Mouse (Mus musculus) forebrain, postnatal 0 days (tissue): ENCODE data around the gene Pus7. TPM values are rescaled to one million over a fixed set of nuclear protein-coding genes. Genes with fewer than 3 reads are reported as not detected.
A peak's percentile ranks its signal among the peaks of the same experiment; 100 is the strongest.

Experiments
- ATAC-seq: fragments of 200-750 bp; cut with Nextera tagmentation; 2 replicates; pipeline ENCODE4 v1.8.0; 2017; ENCODE audit warnings: mild to moderate bottlenecking, moderate library complexity
- DNase-seq: peaks from one replicate; pipeline ENCODE4 v3.0.0-alpha.2; 2015
- H3K27ac ChIP-seq: fragments of 300-500 bp; sonication (generic); 2 replicates; pipeline ENCODE4 v1.5.1; 2014; ENCODE audit warnings: low read depth, mild to moderate bottlenecking, antibody characterized with exemption, low read length, moderate library complexity, mixed read lengths
- H3K27me3 ChIP-seq: fragments of 300-500 bp; sonication (generic); 2 replicates; pipeline ENCODE4 v1.6.1; 2014; ENCODE audit warnings: mild to moderate bottlenecking, low read length, mixed read lengths; ENCODE audit not compliant: insufficient read depth
- H3K36me3 ChIP-seq: fragments of 300-500 bp; sonication (generic); 2 replicates; pipeline ENCODE4 v1.6.1; 2014; ENCODE audit warnings: mild to moderate bottlenecking, moderate library complexity; ENCODE audit not compliant: insufficient read depth
- H3K4me1 ChIP-seq: fragments of 300-500 bp; sonication (generic); 2 replicates; pipeline ENCODE4 v1.6.1; 2014; ENCODE audit warnings: antibody characterized with exemption; ENCODE audit not compliant: insufficient read depth
- H3K4me2 ChIP-seq: fragments of 300-500 bp; sonication (generic); 2 replicates; pipeline ENCODE4 v1.6.1; 2014; ENCODE audit warnings: low read depth, mild to moderate bottlenecking, moderate library complexity
- H3K4me3 ChIP-seq: fragments of 300-500 bp; sonication (generic); 2 replicates; pipeline ENCODE4 v1.5.1; 2014; ENCODE audit warnings: low read depth, low read length, mixed read lengths
- H3K9ac ChIP-seq: fragments of 300-500 bp; sonication (generic); 2 replicates; pipeline ENCODE4 v1.6.1; 2014; ENCODE audit warnings: mild to moderate bottlenecking
- H3K9me3 ChIP-seq: fragments of 300-500 bp; sonication (generic); 2 replicates; pipeline ENCODE4 v1.6.1; 2016; ENCODE audit warnings: low read length
- CTCF ChIP-seq: sonication (generic); IDR thresholded peaks from 2 replicates; pipeline ENCODE4 v1.5.1; 2016; ENCODE audit warnings: antibody characterized with exemption, control low read depth, low read depth
- WGBS: fragments of 180-500 bp; shearing (Covaris S2); extraction: QIAGEN DNeasy Blood & Tissue Kit; methylation state at CpG from one replicate; pipeline ENCODE4 v1.1.7; 2014; 5-methylcytosine and 5-hydroxymethylcytosine counted together
- polyA plus RNA-seq: library from polyadenylated mRNA; unstranded; fragments of >200 nt; fragmentation: Nextera tagmentation; extraction: Ambion mirVana; gene quantifications from 2 replicates; pipeline ENCODE4 v1.2.1, GENCODE M21; 2015
- total RNA-seq: library from RNA; depleted of rRNA; stranded (reverse); fragments of >200 nt; gene quantifications from 2 replicates; pipeline ENCODE4 v1.2.3, GENCODE M21; 2014

Gene Pus7
- total and polyA plus RNA-seq, 2 experiments from 2014 or later, result 15.5 to 18.9 TPM

GRCm38 (mm10) chr5:23814841-23815240 lies 31.3 kb upstream of the Pus7 start:
- TF ChIP-seq CTCF, result no peak
- ATAC-seq (no peak), DNase-seq (no peak)
- Histone ChIP-seq H3K27me3 (no peaks in the 10 kb centered on the region), H3K9me3 (no peaks in the 10 kb centered on the region), H3K36me3 (peaks cover 70% of the 10 kb centered on the region), H3K4me3 (no peak overlapping the region), H3K4me2 (no peak overlapping the region), H3K27ac (no peak overlapping the region), H3K9ac (no peak overlapping the region), H3K4me1 (no peaks in the 10 kb centered on the region)
- 59% methylated on average over 5 of the region's 5 CpGs for WGBS

DNA sequence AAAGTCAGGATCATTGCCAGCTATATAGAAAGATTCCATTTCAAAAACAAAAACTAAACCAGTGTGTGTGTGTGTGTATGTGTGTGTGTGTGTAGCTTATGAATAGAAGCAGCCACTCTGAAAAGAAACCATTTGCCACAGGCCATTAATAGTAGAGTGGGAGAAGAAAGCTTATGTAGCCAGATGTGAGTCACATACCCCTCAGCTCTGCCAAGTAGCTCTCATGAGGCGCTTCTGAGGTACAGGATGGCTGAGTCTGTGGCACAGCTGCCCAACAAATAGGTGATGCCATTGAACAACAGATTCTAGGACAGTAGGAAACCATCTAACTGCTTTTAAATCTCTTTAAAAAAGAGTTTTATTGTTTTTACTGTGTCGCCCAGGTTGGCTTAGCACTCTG lies 9.2 kb upstream of the Pus7 start:
- no peak overlapping the region for H3K9ac ChIP-seq
- H3K4me3 ChIP-seq, result no peak overlapping the region
- ATAC-seq, result no peak
- peaks cover 14% of the 10 kb centered on the region; the same call in 1 of the 2 replicates for H3K36me3 ChIP-seq
- peaks cover 3% of the 10 kb centered on the region; the same call in 1 of the 2 replicates for H3K4me1 ChIP-seq
- H3K27me3 ChIP-seq, result no peaks in the 10 kb centered on the region
- DNase-seq, result no peak
- H3K27ac ChIP-seq, result no peak overlapping the region
- H3K4me2 ChIP-seq, result no peak overlapping the region
- TF ChIP-seq CTCF, result no peak
- 86% methylated on average over 2 of the region's 2 CpGs for WGBS
- H3K9me3 ChIP-seq, result no peaks in the 10 kb centered on the region

DNA sequence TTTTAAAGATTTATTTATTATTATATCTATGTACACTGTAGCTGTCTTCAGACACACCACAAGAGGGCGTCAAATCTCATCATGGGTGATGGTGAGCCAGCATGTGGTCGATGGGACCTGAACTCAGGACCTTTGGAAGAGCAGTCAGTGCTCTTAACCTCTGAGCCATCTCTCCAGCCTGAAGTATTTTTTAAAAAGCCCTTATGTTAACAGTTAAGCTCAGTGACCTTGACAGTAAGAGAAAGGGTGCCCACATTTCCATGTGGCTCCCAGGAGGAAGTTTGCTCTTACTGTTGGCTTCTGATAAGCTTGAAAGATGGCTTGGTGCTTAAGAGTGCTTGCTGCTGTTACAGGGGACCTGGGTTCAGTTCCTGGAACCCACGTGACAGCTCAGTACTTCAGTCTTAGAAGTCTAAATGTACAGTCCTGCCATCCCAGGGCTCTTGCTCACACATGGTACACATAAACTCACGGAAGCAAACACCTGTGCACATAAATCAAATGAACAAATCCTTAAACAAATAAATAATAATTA lies 5.6 kb upstream of the Pus7 start:
- 92% methylated on average over 4 of the region's 4 CpGs for WGBS
- Histone ChIP-seq H3K27me3 (no peaks in the 10 kb centered on the region), H3K4me1 (peaks cover 3% of the 10 kb centered on the region; the same call in 1 of the 2 replicates), H3K4me2 (no peak overlapping the region), H3K9ac (no peak overlapping the region), H3K9me3 (no peaks in the 10 kb centered on the region), H3K36me3 (peaks cover 2% of the 10 kb centered on the region; the same call in 1 of the 2 replicates), H3K4me3 (no peak overlapping the region), H3K27ac (no peak overlapping the region)
- no peak for TF ChIP-seq CTCF
- ATAC-seq (no peak), DNase-seq (no peak)

DNA sequence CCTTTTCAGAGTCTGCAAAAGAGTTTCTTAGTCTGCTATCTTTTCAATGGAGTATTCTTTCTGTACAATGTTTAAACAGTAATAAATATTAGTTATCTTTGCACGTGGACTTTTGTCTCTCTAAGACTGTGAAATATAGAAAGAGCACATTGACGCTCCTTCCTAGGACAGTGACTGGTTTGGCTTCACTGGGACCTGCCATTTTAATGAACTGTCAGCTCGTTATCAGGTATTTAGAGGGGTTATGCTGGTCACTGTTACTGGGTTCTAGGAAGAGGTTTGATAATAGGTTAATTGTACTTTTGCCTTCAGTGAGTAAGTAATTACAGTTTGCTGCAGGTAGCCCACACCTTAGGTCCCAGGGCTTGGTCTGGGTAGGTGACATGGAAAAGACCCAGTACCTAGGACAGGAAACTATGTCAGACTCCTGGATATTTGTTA lies 4.9 kb upstream of the Pus7 start:
- Histone ChIP-seq H3K4me3 (peak overlapping the region; percentile 96), H3K27me3 (no peaks in the 10 kb centered on the region), H3K9me3 (no peaks in the 10 kb centered on the region), H3K27ac (no peak overlapping the region), H3K36me3 (no peaks in the 10 kb centered on the region), H3K4me2 (peak overlapping the region; percentile 83), H3K9ac (peak overlapping the region; percentile 88; the same call in 1 of the 2 replicates), H3K4me1 (peaks cover 3% of the 10 kb centered on the region; the same call in 1 of the 2 replicates)
- ATAC-seq (no peak), DNase-seq (no peak)
- WGBS, result 37% methylated on average over 3 of the region's 3 CpGs
- no peak for TF ChIP-seq CTCF

- Histone ChIP-seq H3K4me3 (peak within 1 kb of the TSS; percentile 96), H3K36me3 (no peaks in the 10 kb centered on the region), H3K9ac (peak within 1 kb of the TSS; percentile 88), H3K27ac (peak within 1 kb of the TSS; percentile 76), H3K4me1 (peaks cover 3% of the 10 kb centered on the region; the same call in 1 of the 2 replicates), H3K27me3 (no peaks in the 10 kb centered on the region), H3K4me2 (peak within 1 kb of the TSS; percentile 83), H3K9me3 (no peaks in the 10 kb centered on the region)
- 3% methylated on average over 47 of the region's 47 CpGs for WGBS
- ATAC-seq (peak; percentile 86), DNase-seq (peak; percentile 97)
- peak; percentile 99 for TF ChIP-seq CTCF
Measured at GRCm38 (mm10) chr5:23787536-23788389, 4.3 kb upstream of the Pus7 start, which contains the start of gene Rint1. Gene Rint1, plus strand, starts transcription at chr5:23787711.

GRCm38 (mm10) chr5:23782051-23782810 lies 1.3 kb downstream of the Pus7 start:
- Histone ChIP-seq H3K4me2 (peak overlapping the region; percentile 67), H3K4me1 (no peaks in the 10 kb centered on the region), H3K9me3 (no peaks in the 10 kb centered on the region), H3K36me3 (0 out of 2 replicates have a peak, but pooled peaks cover 4% of the 10 kb centered on the region), H3K4me3 (peak overlapping the region; percentile 92), H3K27me3 (no peaks in the 10 kb centered on the region), H3K9ac (peak overlapping the region; percentile 81; the same call in 1 of the 2 replicates), H3K27ac (no peak overlapping the region; the same call in 1 of the 2 replicates)
- ATAC-seq (no peak), DNase-seq (peak; percentile 3)
- no peak for TF ChIP-seq CTCF
- 42% methylated on average over 8 of the region's 8 CpGs for WGBS
